Mouse (Mus musculus): Measurements from ENCODE around the gene Rtp4.

Rtp4 gene

DNA sequence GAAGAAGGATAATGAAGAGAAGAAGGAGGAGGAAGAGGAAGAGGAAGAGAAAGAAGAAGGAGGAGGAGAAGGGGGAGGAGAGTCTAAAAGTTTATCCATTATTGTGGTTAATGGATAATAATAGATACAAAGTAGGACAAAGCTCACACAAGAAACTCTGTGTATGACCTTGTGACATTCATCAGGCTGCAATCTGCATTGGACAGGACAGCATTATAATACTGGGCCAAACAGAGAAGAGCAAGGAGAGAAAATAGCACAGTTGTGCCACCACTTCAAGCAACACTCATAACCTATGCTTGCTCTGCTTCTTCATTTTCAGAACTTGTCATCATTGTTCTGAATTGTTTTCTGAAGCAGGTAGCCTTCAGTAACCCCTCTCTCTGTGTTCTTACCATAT, 72.4 kb downstream of the Rtp4 start:
- DNase-seq, result no peak

GRCm38 (mm10) chr16:23596696-23597095, 76.6 kb downstream of the Rtp4 start:
- DNase-seq, result no peak

- DNase-seq, result no peak
Observed at GRCm38 (mm10) chr16:23597968-23598367, 77.9 kb downstream of the Rtp4 start.

DNA sequence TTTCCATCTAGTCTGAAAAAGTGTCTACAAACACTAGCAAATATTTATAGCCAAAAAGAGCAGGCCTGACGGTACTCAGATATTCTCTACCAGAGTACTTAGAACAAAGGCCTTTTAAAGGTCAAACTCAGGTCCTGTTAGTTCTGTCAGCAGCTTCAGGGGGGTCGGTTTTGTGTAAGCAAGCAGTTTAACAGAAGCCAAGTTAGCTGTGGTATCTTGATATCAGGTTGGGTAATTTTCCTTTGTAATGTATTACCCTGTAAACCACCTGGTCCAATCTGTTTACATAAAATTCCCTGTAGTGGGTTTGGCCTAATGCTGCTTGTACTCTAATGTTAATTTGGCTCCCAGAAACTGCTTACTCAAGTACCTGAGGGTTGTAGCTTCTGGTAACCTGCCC, 86.1 kb downstream of the Rtp4 start:
- no peak for DNase-seq

- no peak for DNase-seq
Observed at GRCm38 (mm10) chr16:23606651-23607050, 86.6 kb downstream of the Rtp4 start.

DNA sequence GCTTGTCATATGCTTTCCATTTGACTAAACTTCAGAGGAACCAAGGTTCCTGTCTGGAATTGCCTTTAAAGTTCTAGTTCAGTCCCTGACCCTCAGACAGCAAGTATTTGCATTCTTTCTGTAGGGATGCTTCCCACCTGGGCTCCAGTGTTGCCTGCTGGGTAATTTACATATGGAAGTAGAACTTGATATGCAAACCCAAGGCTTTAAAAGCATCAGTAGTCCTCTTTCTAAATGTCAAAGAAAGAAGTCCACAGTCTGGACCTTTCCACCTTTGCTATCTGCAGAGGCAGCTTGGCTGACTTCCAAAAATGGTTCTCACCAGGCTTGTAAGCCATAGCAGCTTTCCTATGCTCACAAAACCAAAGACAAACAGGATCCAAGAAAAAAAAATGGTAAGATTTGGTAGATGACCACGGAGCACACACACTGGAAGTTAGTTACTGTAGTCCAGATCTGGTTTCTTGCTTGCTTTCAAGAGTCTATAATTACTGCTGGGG, 87.9 kb downstream of the Rtp4 start:
- DNase-seq, result peak; percentile 53 to 76

GRCm38 (mm10) chr16:23609748-23610185, 89.7 kb downstream of the Rtp4 start:
- peak; percentile 84 to 88 for DNase-seq

DNA sequence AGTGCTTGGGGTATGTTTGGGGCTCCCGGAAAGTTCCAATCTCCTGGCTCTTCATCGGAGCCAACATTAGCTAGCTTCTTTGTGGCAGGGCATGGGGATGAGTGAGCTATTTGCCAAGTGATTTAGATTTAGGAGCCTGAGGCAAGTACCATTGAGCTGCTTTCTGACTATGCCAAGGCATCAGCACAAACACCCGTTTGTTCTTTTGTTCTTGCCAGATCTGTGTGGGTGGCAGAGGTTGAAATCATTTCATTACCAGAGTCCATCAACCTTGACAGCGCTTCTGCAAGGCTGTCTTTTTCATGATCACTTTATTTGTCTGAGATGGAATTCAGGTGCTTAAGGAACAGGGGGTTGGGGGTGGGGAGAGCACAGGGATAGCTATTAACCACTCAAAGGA, 104.1 kb downstream of the Rtp4 start:
- DNase-seq, result peak; percentile 29 to 34

GRCm38 (mm10) chr16:23631531-23631930, 111.4 kb downstream of the Rtp4 start:
- DNase-seq, result no peak

GRCm38 (mm10) chr16:23632681-23633080, 112.6 kb downstream of the Rtp4 start:
- DNase-seq, result peak; percentile 32 to 47

DNA sequence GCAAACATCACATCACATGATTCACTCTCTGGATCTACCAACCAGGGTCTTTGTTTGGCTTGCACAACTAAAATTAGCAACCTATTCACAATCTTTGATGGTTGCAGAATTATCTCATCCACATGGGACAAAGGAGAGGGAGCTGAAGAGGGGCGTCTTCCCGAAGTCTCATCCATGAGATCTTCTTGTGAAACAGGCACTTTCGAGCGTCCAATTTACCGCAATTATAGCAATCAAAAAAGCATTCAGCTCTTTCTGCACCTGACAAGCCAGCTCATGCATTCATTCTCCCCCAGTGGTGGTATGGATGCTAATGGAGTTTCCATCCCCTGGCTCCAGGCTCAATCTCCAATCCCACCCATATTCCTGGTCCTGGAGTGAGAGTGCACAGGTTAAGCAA, 132.9 kb downstream of the Rtp4 start:
- DNase-seq, result no peak

- no peak for DNase-seq
Observed at GRCm38 (mm10) chr16:23653479-23653878, 133.4 kb downstream of the Rtp4 start.

DNA sequence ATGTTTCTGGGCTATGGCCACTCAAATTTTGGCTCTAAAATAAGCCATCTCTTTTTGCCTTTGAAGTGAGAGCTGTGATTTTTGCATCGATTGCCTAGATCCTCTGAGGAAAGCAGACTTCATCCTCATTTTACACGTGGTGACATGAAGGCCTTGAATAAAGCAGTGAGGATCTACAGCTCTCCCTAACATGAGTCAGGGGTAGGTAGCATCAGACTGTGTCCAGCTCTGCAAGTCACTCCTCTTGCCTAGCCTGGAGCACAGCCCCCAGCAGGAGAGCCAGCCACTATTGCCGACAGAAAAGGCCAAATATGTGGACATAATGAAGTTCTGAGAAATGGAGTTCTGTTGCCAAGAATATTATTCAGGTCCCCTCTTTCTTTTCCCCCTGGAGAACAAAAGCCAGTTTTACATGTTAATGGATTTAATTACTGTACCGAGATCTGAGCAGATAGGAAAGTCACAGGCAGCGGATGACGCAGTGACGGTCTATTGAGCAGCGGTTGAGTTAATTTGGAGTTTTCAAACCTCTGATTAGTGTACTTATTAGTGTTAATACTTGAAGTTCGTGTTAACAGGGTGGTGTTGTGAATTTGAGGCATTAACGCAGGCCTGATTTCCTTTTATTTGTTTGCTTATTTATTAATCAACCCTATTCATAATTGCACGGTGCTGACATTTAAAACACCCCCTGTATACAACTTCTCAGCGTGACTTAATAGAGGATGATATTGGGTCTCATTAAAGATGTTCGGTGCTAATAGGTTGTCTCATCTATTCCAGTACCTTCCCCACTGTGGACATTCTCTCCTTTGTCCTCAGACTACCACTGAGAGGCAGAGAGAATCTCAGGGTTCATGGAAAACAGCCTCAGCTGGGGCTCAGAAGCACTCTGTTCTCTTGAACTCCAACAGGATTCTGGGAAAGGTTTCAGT, 139.8 kb downstream of the Rtp4 start:
- DNase-seq, result peak; percentile 10 to 11
